Mouse (Mus musculus): Measurements from ENCODE around the gene Zic2.
A peak's percentile ranks its signal among the peaks of the same experiment; 100 is the strongest.

Gene Zic2

GRCm38 (mm10) chr14:122462689-122463079 is 12.6 kb upstream of the Zic2 start:
- no peak for DNase-seq

- DNase-seq = peak in 1 of 2 experiments; percentile 44
Measured at GRCm38 (mm10) chr14:122463080-122463691, 12.0 kb upstream of the Zic2 start.

GRCm38 (mm10) chr14:122463734-122464341 is 11.4 kb upstream of the Zic2 start:
- DNase-seq = peak; percentile 55 to 71

GRCm38 (mm10) chr14:122464351-122464762 is 10.9 kb upstream of the Zic2 start:
- peak in 1 of 2 experiments; percentile 46 for DNase-seq

- peak in 1 of 2 experiments; percentile 47 for DNase-seq
Measured at GRCm38 (mm10) chr14:122464763-122465741, 10.2 kb upstream of the Zic2 start, which contains the start of gene Zic5. Gene Zic5 (minus strand): TSS chr14:122465677.

GRCm38 (mm10) chr14:122465931-122466490 is 9.2 kb upstream of the Zic2 start:
- no peak for DNase-seq

GRCm38 (mm10) chr14:122466756-122467362 is 8.4 kb upstream of the Zic2 start:
- no peak for DNase-seq

GRCm38 (mm10) chr14:122467926-122468841 is 7.1 kb upstream of the Zic2 start:
- DNase-seq = peak in 1 of 2 experiments; percentile 32

GRCm38 (mm10) chr14:122468971-122469755 is 6.1 kb upstream of the Zic2 start:
- peak in 1 of 2 experiments; percentile 35 for DNase-seq

GRCm38 (mm10) chr14:122471449-122472085 is 3.7 kb upstream of the Zic2 start:
- peak in 1 of 2 experiments; percentile 15 for DNase-seq

GRCm38 (mm10) chr14:122472161-122472560 is 3.1 kb upstream of the Zic2 start:
- peak in 1 of 2 experiments; percentile 6 for DNase-seq

- DNase-seq = peak in 1 of 2 experiments; percentile 10
Measured at GRCm38 (mm10) chr14:122472647-122473046, 2.6 kb upstream of the Zic2 start.

GRCm38 (mm10) chr14:122473211-122473751 is 2.0 kb upstream of the Zic2 start:
- peak in 1 of 2 experiments; percentile 32 for DNase-seq

- DNase-seq = peak in 1 of 2 experiments; percentile 42
Measured at GRCm38 (mm10) chr14:122474041-122474890, 969 bp upstream of the Zic2 start.

GRCm38 (mm10) chr14:122475557-122476040 is 364 bp downstream of the Zic2 start:
- DNase-seq = peak; percentile 31 to 54

- DNase-seq = peak; percentile 42 to 56
Measured at GRCm38 (mm10) chr14:122476041-122476821, 996 bp downstream of the Zic2 start.

- DNase-seq = no peak
Measured at GRCm38 (mm10) chr14:122476822-122477215, 1.6 kb downstream of the Zic2 start.
